Mouse (Mus musculus): ENCODE measurements around the gene Nsl1.

DNA sequence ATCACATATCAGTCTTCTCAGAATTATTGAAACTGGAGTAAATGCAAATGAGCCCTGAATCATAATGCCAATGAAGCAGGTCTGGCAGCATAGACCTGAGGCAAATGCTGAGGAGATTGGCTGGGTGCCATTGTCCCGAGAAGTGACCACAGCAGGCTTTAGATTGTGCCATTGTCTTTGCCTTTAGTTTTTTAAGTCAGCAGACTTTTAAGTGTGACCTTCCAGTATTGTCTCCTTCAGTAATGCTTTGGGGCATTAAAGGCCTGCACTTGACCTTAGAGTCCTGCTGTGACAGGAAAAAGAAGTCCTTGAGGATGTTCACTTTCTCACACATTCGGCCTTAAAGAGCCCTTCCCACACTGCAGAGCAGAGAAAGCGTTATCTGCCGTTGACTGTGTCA is 7.4 kb downstream of the Nsl1 start:
- no peak for TF ChIP-seq MYOD1 (IDR thresholded peaks at IDR 0.05; ENCODE audit: control insufficient read depth in 1 of 3, insufficient read length in 2 of 3, low read depth in 2 of 3)
- no peak for TF ChIP-seq POLR2A (IDR thresholded peaks at IDR 0.05; ENCODE audit: insufficient read length, low read depth)
- no peak for TF ChIP-seq POLR2AphosphoS2 (IDR thresholded peaks at IDR 0.05; ENCODE audit: insufficient read length, low read depth)
- TF ChIP-seq CEBPB (IDR thresholded peaks at IDR 0.05; ENCODE audit: insufficient read depth, poor library complexity, severe bottlenecking), result no peak

Measured in myocyte (in vitro differentiated cells).